Comparison of ENCODE assay signal across 19 mouse cellular contexts in the genomic region with DNA sequence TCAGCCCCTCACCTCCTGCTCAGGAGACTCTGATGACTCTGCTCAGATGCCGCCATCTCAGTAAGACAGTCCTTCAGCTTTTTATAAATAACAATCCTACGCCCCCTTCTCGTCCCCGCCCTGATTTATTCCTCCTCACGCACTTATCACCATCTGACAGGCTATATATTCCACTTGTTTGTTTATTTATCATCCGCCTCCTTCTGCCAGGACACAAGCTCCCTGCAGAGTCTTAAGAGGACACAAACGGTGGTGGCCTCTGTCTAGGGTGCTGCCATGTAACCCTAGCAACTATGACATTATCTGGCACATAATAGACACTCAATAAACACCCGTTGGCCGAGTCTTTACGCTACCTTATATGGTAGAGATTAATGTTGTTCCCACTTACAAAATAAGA. TPM values are rescaled to one million over a fixed set of nuclear protein-coding genes. Genes with fewer than 3 reads are reported as not detected.
A peak's percentile ranks its signal among the peaks of the same experiment; 100 is the strongest.
DNase-seq lines count a peak whose midpoint lies in the region; ATAC-seq and TF ChIP-seq lines count a peak whose summit lies in the region.
"Had no signal": no experiment of that assay in that cellular context is flagged by ENCODE, and none has a peak within 500 bp of the region (broad histone marks: within the 10 kb centered on the region; RNA-seq: fewer than 3 reads in every experiment).

No protein-coding gene starts in this region.

- no peak overlapping the region for H3K9ac ChIP-seq in intestine, embryonic 15.5 days
- H3K9ac ChIP-seq in intestine, postnatal 0 days (ENCODE audit: low read depth, low read length): no peak overlapping the region
- no peak overlapping the region for H3K9ac ChIP-seq in lung, embryonic 14.5 days
- H3K9ac ChIP-seq in liver, embryonic 12.5 days: no peak overlapping the region
- no peak overlapping the region for H3K9ac ChIP-seq in liver, embryonic 15.5 days
- H3K9ac ChIP-seq: embryonic facial prominence, embryonic 13.5 days; forebrain, embryonic 13.5 days; heart, embryonic 13.5 days had no signal

- no peaks in the 10 kb centered on the region for H3K4me1 ChIP-seq in intestine, embryonic 15.5 days (replicated peaks)
- no peaks in the 10 kb centered on the region for H3K4me1 ChIP-seq in intestine, postnatal 0 days (replicated peaks; ENCODE audit: control insufficient read depth, insufficient read depth, low read length)
- no peaks in the 10 kb centered on the region for H3K4me1 ChIP-seq in lung, embryonic 14.5 days (ENCODE audit: insufficient read depth)
- H3K4me1 ChIP-seq in liver, embryonic 12.5 days: peaks cover 21% of the 10 kb centered on the region
- H3K4me1 ChIP-seq in liver, embryonic 15.5 days (replicated peaks): peaks cover 11% of the 10 kb centered on the region
- H3K4me1 ChIP-seq: heart, embryonic 13.5 days had no signal

- no peak overlapping the region for H3K4me3 ChIP-seq in intestine, embryonic 15.5 days (replicated peaks)
- H3K4me3 ChIP-seq in intestine, postnatal 0 days (ENCODE audit: low read depth, low read length): no peak overlapping the region
- no peak overlapping the region for H3K4me3 ChIP-seq in lung, embryonic 14.5 days (ENCODE audit: low read depth, low read length)
- H3K4me3 ChIP-seq in liver, embryonic 12.5 days: no peak overlapping the region
- no peak overlapping the region for H3K4me3 ChIP-seq in liver, embryonic 15.5 days (replicated peaks)
- H3K4me3 ChIP-seq: embryonic facial prominence, embryonic 13.5 days; forebrain, embryonic 13.5 days; heart, embryonic 13.5 days had no signal

- WGBS in intestine, embryonic 15.5 days: 64% methylated on average over 10 of the region's 10 CpGs
- WGBS in intestine, postnatal 0 days: 57% methylated on average over 10 of the region's 10 CpGs
- 40% methylated on average over 10 of the region's 10 CpGs for WGBS in lung, embryonic 14.5 days
- 40% methylated on average over 10 of the region's 10 CpGs for WGBS in liver, embryonic 12.5 days (ENCODE audit: insufficient replicate concordance)
- 23% methylated on average over 10 of the region's 10 CpGs for WGBS in liver, embryonic 15.5 days (ENCODE audit: insufficient replicate concordance)

- H3K27ac ChIP-seq in intestine, embryonic 15.5 days: no peak overlapping the region
- H3K27ac ChIP-seq in intestine, postnatal 0 days (ENCODE audit: low read depth, low read length): no peak overlapping the region
- no peak overlapping the region for H3K27ac ChIP-seq in lung, embryonic 14.5 days (ENCODE audit: low read depth)
- H3K27ac ChIP-seq in liver, embryonic 12.5 days: no peak overlapping the region
- H3K27ac ChIP-seq in liver, embryonic 15.5 days (replicated peaks): no peak overlapping the region; the same call in 1 of the 2 replicates
- H3K27ac ChIP-seq: embryonic facial prominence, embryonic 13.5 days; forebrain, embryonic 13.5 days; heart, embryonic 13.5 days had no signal

- peak; percentile 15; the same call in 1 of the 2 replicates for ATAC-seq in intestine, embryonic 15.5 days
- no peak for ATAC-seq in intestine, postnatal 0 days
- ATAC-seq in lung, embryonic 14.5 days (ENCODE audit: insufficient read depth): 0 out of 2 replicates have a peak, but pooled peaks have one; percentile 24
- ATAC-seq in liver, embryonic 12.5 days: peak; percentile 83
- peak; percentile 89 for ATAC-seq in liver, embryonic 15.5 days (ENCODE audit: insufficient read depth)
- ATAC-seq: forebrain, embryonic 13.5 days had no signal

- TF ChIP-seq CTCF in intestine, postnatal 0 days (IDR thresholded peaks at IDR 0.05; ENCODE audit: low read depth): no peak
- TF ChIP-seq CTCF in lung, embryonic 14.5 days (IDR thresholded peaks at IDR 0.05; ENCODE audit: low read depth): no peak

- no peak for DNase-seq in lung, embryonic 14.5 days
- no peak for DNase-seq in lung, postnatal 25 days (ENCODE audit: low spot score)
- DNase-seq in retina, embryonic 14.5 days (ENCODE audit: low spot score): no peak
- DNase-seq in layer of hippocampus, adult 9-10 months (ENCODE audit: low spot score): no peak
- DNase-seq: adrenal gland, adult 2 months; adrenal gland, postnatal 25 days; cerebellum, adult 18-20 months; cerebellum, adult 9-11 months; cerebellum, postnatal 36 days; gastrocnemius, postnatal 36 days; heart, adult 11 months; heart, postnatal 36 days had no signal

- H3K9me3 ChIP-seq in intestine, embryonic 15.5 days: no peaks in the 10 kb centered on the region
- H3K9me3 ChIP-seq in intestine, postnatal 0 days (ENCODE audit: control insufficient read depth): no peaks in the 10 kb centered on the region
- no peaks in the 10 kb centered on the region for H3K9me3 ChIP-seq in lung, embryonic 14.5 days (ENCODE audit: low read depth, low read length)
- no peaks in the 10 kb centered on the region for H3K9me3 ChIP-seq in liver, embryonic 12.5 days (replicated peaks)
- no peaks in the 10 kb centered on the region for H3K9me3 ChIP-seq in liver, embryonic 15.5 days (replicated peaks)
- H3K9me3 ChIP-seq: embryonic facial prominence, embryonic 13.5 days; forebrain, embryonic 13.5 days; heart, embryonic 13.5 days had no signal

- no peak overlapping the region for H3K4me2 ChIP-seq in intestine, embryonic 15.5 days (replicated peaks)
- no peak overlapping the region for H3K4me2 ChIP-seq in intestine, postnatal 0 days (replicated peaks; ENCODE audit: low read depth)
- H3K4me2 ChIP-seq in lung, embryonic 14.5 days: no peak overlapping the region
- H3K4me2 ChIP-seq in liver, embryonic 12.5 days: no peak overlapping the region
- peak overlapping the region; percentile 20 for H3K4me2 ChIP-seq in liver, embryonic 15.5 days
- H3K4me2 ChIP-seq: embryonic facial prominence, embryonic 13.5 days; forebrain, embryonic 13.5 days; heart, embryonic 13.5 days had no signal

- no peaks in the 10 kb centered on the region for H3K27me3 ChIP-seq in intestine, embryonic 15.5 days (replicated peaks)
- no peaks in the 10 kb centered on the region for H3K27me3 ChIP-seq in intestine, postnatal 0 days (replicated peaks; ENCODE audit: control insufficient read depth, insufficient read depth, low read length)
- no peaks in the 10 kb centered on the region for H3K27me3 ChIP-seq in lung, embryonic 14.5 days (ENCODE audit: insufficient read depth, low read length)
- H3K27me3 ChIP-seq in liver, embryonic 12.5 days (replicated peaks): peaks cover 25% of the 10 kb centered on the region
- 0 out of 2 replicates have a peak, but pooled peaks cover 3% of the 10 kb centered on the region for H3K27me3 ChIP-seq in liver, embryonic 15.5 days
- H3K27me3 ChIP-seq: embryonic facial prominence, embryonic 13.5 days; forebrain, embryonic 13.5 days had no signal

- H3K36me3 ChIP-seq in intestine, embryonic 15.5 days: no peaks in the 10 kb centered on the region
- no peaks in the 10 kb centered on the region for H3K36me3 ChIP-seq in intestine, postnatal 0 days (ENCODE audit: control insufficient read depth, insufficient read depth)
- 0 out of 2 replicates have a peak, but pooled peaks cover 4% of the 10 kb centered on the region for H3K36me3 ChIP-seq in lung, embryonic 14.5 days (ENCODE audit: insufficient read depth)
- no peaks in the 10 kb centered on the region for H3K36me3 ChIP-seq in liver, embryonic 12.5 days
- H3K36me3 ChIP-seq in liver, embryonic 15.5 days (replicated peaks): no peaks in the 10 kb centered on the region
- H3K36me3 ChIP-seq: heart, embryonic 13.5 days had no signal

RNA-seq across cellular contexts. Expression of a gene that starts 22.3 kb away (rescaled TPM):
- 4.6 and 4.9 TPM in 2 replicates for polyA plus RNA-seq in intestine, embryonic 15.5 days (2015; fragmentation: Nextera tagmentation; extraction: Ambion mirVana)
- polyA plus RNA-seq in intestine, postnatal 0 days (2015; fragmentation: Nextera tagmentation; extraction: Ambion mirVana): 2.3 TPM in 2 replicates
- 11.9 and 12.4 TPM in 2 replicates for polyA plus RNA-seq in lung, embryonic 14.5 days (2014; fragmentation: Nextera tagmentation; extraction: Ambion mirVana)
- 2.7 and 2.8 TPM in 2 replicates for polyA plus RNA-seq in liver, embryonic 12.5 days (2016; fragmentation: Nextera tagmentation; extraction: Ambion mirVana)
- 2.4 and 3.0 TPM in 2 replicates for polyA plus RNA-seq in liver, embryonic 15.5 days (2015; fragmentation: Nextera tagmentation; extraction: Ambion mirVana)

RNA-seq across cellular contexts. Expression of a gene that starts 27.5 kb away (rescaled TPM):
- 72.6 and 77.4 TPM in 2 replicates for polyA plus RNA-seq in intestine, embryonic 15.5 days (2015; fragmentation: Nextera tagmentation; extraction: Ambion mirVana)
- 27.3 and 27.6 TPM in 2 replicates for polyA plus RNA-seq in intestine, postnatal 0 days (2015; fragmentation: Nextera tagmentation; extraction: Ambion mirVana)
- 42.6 and 46.5 TPM in 2 replicates for polyA plus RNA-seq in lung, embryonic 14.5 days (2014; fragmentation: Nextera tagmentation; extraction: Ambion mirVana)
- 44.4 and 49.4 TPM in 2 replicates for polyA plus RNA-seq in liver, embryonic 12.5 days (2016; fragmentation: Nextera tagmentation; extraction: Ambion mirVana)
- polyA plus RNA-seq in liver, embryonic 15.5 days (2015; fragmentation: Nextera tagmentation; extraction: Ambion mirVana): 34.0 and 34.9 TPM in 2 replicates

RNA-seq across cellular contexts. Expression of a gene that starts 57.6 kb away (rescaled TPM):
- 86.6 and 92.6 TPM in 2 replicates for polyA plus RNA-seq in intestine, embryonic 15.5 days (2015; fragmentation: Nextera tagmentation; extraction: Ambion mirVana)
- 36.2 and 38.3 TPM in 2 replicates for polyA plus RNA-seq in intestine, postnatal 0 days (2015; fragmentation: Nextera tagmentation; extraction: Ambion mirVana)
- 122 and 131 TPM in 2 replicates for polyA plus RNA-seq in lung, embryonic 14.5 days (2014; fragmentation: Nextera tagmentation; extraction: Ambion mirVana)
- 94.9 and 97.5 TPM in 2 replicates for polyA plus RNA-seq in liver, embryonic 12.5 days (2016; fragmentation: Nextera tagmentation; extraction: Ambion mirVana)
- 58.4 and 61.1 TPM in 2 replicates for polyA plus RNA-seq in liver, embryonic 15.5 days (2015; fragmentation: Nextera tagmentation; extraction: Ambion mirVana)
